Mouse (Mus musculus) cerebellum, postnatal 10 days (tissue): ENCODE measurements around the gene Serpinb9f.
"Not testable (repeated sequence)": the region's sequence is repeated elsewhere in the genome, so short reads cannot be mapped to it uniquely, and the experiment has no call there.

Experiments used
- DNase-seq, 2 experiments: peaks; one replicate each; pipeline ENCODE4 v3.0.0; 2021; ENCODE audit warnings: mixed read lengths in 2 of 2

Serpinb9f gene

DNA sequence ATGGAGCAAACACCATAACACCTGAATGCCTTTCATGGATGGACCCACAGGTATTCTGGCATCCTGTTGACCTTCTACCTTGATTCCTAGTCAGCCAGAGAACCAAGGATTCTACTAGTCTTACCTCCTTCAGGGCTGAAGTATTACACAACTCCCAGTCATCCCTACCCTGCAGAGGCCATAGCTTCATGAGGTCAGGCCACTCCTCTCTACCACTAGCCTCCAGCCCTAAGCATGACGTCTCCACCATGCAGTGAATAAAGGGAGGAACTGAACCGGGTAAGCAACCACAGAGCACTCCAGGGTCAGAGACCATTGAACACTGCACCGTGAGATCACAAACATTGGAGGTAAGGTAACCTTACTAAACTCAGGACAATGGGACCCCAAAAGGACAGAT lies at the start of gene Serpinb9f:
TSS of gene Serpinb9f (plus strand) at position 301 of the 400 bp plus-strand sequence.
- not testable (repeated sequence) for DNase-seq

DNA sequence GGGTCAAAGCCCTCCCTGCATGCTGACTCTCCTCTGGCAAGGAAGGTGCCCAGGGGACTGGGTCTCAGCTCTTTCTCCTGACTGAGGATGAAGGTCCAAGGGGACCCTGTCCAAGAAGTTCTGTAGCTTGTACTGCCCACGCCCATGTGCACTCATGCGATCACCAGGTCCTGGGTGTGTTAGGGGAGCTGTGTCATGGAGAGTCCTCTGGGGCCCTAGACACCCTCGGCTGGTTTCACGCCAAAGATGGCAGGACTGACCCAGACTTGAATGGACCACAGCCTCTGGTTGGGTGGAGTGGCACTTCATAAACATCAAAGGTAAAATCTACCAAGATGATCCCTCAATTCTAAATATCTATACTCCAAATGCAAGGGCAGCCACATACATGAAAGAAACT lies 15.2 kb upstream of the Serpinb9f start:
- DNase-seq, result not testable (repeated sequence)

DNA sequence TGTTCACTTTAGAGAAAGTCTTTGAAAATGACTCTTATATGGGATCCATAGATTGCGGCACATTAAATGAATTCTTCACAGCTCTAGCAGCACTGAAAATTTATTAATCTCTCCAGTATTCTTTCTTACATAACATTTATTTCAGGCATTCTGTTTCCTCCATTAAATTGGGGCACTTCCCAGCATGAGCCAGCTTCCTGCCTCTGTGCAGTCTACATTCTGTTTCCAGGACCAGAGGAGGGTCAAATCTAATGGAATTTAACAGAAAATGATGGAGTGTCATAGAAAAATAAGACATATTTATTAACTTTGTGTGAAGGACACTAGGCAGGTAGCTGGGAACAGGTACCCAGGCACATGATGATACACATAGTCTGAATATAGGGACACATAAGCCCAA lies 32.8 kb downstream of the Serpinb9f start:
- DNase-seq, result not testable (repeated sequence)
